Mouse (Mus musculus) right cerebral cortex, postnatal 14 days (tissue): ENCODE measurements at regions not wholly inside any gene's neighbourhood (a gene's known extent, or its start where the extent isn't known, plus 50 kb on each side); places are given as distances from the start of the nearest gene placed in this dataset.

Experiments
- DNase-seq: peaks from one replicate; pipeline ENCODE4 v3.0.0; 2022

DNA sequence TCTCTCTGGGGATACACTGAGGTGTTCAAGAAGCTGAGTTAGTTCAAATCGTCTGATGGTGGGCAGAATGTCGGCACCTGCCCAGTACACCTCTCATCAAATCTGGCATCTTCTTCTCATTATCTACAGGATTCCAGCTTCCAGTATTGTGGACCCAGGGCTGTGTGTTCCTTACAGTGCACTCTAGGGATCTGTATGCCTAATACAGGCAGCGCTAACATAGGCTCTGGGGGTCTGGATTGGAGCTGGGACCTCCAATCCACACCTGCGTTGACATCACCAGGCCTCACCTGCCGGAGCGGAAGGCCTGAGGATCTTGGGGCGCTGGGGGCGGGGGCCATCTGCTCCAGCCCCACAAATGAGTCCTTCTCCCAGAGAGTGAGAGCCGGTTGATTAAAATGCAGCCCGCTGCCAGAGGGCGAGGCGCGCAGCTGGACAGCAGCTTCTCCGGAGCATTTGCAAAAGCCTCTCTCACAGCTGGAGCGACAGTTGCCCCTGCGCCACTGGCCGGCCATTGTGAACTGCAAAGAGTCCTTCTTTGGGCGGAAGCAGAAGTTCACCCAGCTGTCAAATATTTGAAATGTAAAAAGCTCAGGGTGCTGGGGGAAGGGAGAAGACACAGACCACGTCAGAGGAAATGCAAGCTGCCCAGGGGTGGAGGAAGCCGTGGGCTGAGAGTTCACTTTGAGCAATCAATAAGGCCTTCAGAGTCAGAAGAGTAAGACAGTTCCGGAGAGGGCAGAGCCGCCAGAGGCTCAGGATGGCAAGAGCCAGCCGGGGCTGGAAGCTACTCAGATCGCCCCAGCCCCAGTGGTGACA, 347.0 kb downstream of the Rnf144a start:
- DNase-seq = peak; percentile 22

DNA sequence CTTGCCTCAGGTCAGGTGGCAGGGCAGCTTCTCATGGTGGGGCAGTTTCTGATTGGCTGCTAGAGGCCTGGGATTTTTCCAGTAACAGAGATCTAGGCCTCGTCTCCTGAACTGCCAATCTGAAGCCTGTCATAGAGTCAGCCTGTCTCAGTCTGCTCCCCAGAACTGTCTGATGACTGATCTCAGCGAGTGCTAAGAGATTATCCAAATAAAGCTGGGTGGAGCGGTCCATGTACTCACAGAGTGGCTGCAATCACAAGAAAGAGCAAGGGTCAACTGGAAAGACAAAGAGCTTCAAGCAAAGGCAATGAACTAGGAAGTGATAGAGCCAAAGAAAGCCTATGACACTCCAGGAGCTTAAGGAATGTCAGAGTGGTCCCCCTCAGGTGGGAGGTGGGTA, 354.7 kb downstream of the Rnf144a start:
- DNase-seq = no peak

DNA sequence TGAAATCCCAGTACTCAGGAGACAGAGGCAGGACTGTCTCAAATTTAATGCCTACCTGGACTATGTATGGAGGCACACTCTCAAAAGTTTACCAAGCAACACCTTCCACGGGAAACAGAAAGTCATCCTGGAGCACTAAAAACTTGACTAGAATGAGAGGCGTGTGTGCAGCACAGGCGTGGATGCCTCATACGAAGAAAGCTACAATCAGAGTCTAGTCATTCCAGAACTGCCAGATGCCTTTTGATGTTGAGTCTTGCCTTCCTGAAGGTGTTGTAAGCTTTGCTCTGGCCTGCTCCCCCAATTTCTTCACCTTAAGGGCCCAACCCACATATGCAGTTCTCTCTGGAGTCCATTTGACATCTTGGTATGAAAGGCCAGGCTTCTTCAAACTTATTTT, 356.0 kb downstream of the Rnf144a start:
- DNase-seq = no peak

DNA sequence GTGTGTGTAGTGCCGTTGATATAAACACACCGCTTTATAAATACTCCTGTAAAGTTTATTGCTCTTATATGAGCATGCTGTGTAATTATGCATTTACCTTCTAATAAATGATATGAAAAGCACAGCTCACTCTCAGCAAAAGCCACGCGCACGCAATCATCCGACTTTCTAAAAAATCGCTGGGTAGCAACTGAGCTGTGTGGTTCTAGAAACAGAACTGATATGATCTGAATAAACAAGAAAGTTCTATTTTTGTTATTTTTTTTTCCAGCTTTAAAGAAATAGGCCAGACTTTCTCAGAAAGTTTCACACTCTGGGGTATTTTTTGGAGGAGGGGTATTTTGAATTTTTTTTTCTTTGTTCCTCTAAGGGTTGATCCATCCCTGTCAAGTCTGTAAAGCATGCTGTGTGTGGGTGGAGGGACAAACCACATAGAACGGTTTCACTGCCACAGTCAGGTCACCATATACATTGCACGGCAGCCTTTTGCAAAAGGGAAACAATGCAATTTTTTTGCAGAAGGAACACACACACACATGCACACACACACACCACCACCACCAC, 357.5 kb downstream of the Rnf144a start:
- DNase-seq = no peak

DNA sequence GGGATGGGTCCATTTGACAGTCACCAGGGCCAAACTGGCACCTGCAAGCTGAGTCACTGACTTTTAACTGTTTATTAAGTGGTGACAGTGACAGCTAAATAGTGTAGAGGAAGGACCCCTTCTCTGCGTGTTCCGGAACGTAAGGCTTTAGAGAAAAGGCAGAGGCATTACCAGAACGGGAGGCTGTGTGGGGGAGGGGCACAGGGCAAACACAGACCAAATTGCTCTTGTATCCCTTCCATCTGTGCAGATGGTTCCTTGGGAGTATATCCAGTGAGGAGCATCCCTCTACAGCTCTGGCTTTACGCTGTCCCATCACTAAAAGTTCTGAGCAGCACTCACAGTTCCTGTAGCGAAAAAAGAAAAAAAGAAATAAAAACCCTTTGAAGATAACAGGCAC, 368.1 kb downstream of the Rnf144a start:
- DNase-seq = no peak

DNA sequence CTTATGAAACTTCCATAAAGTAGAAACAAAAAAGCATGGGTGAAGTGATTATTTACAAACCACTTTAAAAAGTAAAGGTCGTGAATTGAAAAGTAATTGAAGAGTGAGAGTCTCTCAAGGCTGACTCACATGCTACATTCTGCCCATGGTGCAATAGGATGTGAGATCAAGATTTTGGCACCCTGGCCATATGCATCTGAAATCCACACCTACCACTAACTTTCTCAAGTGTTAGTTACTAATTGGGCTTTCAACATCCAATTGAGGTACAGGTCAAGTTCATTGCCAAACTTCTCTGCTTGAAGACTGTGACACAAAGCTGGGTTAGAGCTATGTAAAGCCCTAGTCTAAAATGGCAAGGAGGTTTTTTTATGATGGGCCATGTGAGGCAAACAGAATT, 369.7 kb downstream of the Rnf144a start:
- DNase-seq = no peak

DNA sequence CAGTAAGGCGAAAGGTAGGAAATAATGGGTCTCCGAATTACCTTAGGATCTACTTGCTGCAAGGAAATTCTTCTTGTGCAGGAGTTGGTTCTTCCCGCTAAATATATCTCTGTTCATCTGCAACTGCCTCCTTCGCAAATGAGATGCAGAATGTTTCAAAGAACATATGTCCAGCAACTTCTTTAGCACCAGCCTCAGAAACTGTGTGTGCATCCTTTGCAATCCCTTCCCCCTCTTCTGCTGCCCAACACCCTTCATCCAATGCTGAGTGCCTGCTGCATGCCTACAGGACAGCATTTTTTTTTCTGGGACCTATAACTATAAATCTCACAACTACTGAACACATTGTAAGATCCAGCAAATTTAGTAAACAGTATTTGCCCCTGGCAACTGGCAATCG, 402.1 kb downstream of the Rnf144a start:
- no peak for DNase-seq

DNA sequence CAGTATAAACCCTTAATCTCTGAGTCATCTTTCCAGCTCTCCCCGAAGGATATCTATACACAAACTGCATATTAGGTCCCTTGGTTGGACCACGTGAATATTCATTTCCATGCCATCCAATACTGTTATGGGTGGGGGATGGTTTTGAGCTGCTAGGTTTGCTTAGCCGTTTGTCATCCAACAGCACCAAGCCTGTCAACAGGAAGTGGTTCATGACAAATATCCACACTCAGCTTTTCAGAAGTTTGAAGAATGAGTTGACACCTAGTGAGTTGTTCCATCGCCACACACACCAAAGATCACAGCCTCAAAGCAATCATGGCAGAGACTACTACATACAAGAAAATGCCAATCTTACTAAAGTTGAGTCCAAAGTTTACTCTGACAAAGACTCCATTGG, 421.0 kb downstream of the Rnf144a start:
- no peak for DNase-seq

DNA sequence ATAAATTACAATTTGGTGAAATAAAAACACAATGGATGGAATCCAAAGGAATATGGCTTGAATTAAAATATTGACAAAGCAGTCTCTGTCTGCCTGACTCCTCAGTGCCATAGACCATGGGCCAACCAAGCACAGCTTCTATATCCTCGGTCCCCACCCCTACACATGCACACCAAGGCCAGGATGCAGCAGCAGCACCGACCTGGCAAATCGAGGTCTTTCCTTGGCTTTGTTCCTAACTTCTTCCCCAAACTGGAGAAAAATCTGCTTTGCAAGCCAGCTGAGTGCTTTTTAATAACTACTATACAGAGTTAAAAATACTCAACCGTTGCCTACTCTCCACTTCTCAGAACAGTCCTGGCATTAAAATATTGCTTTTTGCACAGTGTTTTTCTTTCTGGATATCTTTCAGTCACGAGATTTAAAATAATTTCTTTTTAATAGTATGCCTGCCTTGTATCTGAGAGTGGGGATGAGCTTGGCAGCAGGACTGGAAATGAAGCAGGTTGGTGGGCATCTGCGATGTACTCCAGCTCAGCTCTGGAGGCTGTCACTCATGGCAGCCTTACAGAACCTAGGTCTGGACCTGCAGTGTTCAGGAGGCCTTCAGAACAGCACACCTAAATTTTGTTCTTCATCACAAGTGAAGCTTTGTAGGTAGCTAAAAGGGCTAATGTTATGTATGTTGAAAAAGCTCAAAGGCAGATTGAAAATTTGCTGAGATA, 423.1 kb downstream of the Rnf144a start:
- no peak for DNase-seq

DNA sequence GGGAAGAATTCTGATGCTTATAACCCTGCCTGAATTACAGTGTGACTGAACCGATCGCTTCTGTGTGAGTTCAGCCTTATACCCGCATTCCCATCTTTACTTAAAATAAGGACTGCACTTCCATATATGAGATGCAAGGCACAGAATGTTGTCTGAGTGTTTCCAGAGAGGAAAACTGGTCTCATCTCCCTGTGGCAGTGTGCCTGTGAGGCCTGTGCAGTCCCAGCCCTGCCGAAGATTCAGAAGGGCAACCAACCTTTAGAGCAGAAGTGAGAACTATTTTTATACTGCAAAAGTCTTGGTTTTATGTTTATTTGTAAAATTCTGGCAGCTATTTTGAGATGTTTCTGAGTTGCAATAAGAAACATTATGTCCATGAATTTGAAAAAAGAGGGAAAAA, 432.5 kb downstream of the Rnf144a start:
- DNase-seq = no peak

DNA sequence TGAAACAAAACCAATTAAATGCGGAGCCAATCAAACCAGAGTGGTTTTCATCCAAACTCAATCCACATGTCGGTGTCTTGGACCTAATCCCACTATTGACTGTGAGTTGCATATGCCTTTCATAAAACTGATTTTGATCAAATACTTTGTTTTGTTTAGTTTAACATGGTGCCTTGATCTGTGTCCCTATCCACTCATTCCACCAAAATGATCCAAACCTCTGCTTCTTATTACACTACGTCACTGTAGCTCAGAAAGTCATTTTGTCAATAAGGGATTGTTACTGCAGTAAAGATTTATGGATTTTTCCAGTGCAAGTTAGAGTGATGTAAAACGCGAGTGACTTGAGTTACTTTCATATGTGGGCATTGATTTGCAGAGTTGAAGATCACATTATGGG, 436.7 kb downstream of the Rnf144a start:
- DNase-seq = no peak

DNA sequence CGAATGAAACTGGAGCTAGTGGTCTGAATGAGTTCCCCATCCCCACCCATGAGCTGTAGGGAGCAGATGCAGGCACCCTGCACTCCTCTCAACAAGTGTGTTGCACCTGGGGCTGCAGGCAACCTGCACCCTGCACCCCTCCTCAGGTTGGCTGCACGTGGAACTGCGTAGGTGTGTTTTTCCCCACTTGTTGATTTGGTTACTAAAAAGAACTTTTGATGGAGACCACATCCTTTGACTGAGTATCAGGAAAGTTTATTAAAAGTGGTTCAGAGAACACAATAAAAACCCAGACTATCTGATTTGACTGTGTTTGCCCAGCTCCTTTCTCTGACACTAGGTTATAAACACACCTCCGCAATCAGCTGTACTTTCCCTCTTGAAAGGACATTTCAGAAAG, 456.5 kb downstream of the Rnf144a start:
- no peak for DNase-seq

DNA sequence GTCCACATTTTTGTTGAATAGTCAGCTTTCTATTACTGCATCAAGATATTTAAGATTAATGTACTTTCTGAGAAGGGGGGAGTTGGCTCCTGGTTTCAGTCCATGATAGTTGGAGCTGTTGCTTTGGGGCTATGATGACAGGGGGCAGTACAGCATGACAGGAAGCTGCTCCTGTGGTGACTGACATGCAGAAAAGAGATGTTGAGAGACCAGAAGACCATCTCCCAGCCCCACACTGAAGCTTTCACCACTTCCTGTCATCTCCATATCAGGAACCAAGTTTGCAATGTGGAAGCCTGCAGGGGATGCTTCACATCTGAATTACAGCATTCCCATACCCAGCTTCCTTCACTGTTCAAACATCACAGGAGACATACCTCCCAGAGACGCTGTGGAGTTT, 457.5 kb downstream of the Rnf144a start:
- no peak for DNase-seq

DNA sequence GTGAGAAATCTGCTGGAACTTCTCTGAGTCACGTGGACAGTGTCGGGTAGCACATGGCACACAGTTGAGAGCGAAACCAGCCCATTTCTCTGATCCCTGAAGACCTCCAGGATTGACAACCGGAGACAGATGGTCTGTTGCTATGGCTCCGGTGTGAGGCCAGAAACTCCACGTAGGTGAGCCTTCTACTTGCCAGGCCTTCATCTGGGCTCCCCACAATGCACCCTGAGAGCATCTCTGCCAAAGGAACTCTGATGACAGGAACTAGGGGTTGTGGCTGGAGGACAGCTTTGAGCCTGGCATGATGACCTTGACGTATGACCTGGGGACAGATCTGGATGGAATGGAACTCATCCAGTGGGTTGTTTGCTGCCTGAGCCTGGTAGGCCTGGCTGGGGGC, 467.9 kb downstream of the Rnf144a start:
- DNase-seq = no peak

DNA sequence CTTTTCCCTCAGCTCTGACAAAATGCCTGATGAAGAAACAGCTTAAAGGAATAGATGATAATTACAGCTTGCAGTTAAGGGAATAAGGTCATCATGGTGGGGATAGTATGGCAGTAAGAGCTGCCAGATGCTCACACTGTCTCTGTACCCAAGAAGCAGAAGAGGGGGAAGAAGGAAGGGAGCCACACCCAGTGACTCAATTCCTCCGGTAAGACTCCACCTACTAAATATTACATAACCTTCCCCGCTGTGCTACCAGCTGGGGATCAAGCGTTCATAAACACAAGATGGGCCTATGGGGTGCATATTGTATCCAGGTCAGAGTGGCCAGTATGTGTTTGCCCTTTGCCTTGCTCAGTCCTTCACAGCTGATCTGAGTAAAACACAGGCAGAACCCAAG, 468.9 kb downstream of the Rnf144a start:
- DNase-seq = no peak

DNA sequence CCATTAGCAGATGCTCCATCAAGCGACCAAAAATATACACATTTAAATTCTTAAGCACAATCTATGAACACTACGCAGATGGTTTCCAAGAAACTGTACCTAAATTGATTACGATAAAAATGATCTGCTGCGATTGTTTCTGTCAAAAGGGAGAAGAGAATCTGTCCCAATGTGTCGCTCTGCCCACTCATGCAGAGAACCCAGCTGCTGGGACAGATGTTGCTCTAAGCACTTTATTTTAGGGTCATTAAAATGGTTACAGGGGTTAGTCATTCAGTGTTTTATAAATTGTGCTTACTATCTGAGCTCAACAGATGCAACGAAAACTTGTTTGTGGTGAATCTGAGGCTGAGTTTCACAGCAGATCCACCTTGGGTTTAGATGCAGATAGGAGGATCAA, 476.2 kb downstream of the Rnf144a start:
- no peak for DNase-seq

DNA sequence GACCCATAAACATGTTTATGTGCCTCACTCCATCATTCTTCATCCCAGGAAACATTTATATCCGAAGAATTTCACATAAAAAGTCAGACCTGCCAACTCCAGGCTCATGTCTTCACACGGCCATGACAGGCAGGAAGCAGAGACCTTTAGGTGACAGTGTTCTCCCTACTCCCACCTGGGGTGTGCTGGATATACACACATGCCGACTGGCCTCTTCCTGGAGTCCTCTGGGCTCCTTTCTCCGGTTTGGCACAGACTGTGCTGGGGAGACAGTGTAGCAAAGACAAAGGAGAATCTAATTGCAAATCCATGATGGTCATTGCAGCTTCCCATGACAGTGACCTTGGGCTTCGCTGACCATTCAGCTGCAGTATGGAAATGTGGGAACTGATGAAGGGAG, 480.1 kb downstream of the Rnf144a start:
- DNase-seq = no peak

DNA sequence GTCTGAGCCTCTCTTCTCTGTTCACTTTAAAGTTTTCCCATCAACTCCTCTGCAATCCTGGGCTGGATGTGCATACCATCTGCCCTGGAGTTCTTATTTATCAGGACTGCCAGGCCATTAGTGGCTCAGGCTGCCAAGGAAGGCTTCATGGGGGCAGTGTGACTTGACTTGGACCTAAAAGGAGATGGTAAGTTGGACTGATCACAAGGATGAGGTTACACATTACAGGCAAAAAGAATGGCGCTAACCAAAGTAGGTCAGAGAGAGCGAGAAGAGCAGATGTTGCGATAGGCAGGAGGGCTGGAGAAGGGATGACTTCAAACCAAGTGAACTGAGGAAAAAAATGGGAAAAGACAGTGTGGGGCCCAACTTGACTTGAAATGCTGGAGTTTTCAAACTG, 480.5 kb downstream of the Rnf144a start:
- no peak for DNase-seq

DNA sequence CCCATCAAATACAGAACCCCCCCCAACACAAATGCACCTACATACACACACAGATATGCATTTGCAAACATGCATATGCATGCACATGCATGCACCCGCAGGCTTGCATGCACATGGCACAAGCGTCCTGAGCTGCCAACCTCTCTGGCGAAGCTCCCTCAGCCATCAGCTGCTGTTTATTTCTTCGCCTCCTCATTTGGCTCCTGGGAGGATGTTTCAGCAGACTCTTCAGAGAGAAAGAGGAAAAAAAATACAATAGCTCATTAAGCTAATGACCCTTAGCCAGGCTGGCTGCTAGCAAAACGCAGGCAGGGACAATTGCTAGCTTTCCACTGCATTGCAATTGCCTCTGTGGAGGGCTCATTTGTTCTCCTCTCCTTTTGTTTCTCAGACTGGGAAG, 488.7 kb downstream of the Rnf144a start:
- no peak for DNase-seq

DNA sequence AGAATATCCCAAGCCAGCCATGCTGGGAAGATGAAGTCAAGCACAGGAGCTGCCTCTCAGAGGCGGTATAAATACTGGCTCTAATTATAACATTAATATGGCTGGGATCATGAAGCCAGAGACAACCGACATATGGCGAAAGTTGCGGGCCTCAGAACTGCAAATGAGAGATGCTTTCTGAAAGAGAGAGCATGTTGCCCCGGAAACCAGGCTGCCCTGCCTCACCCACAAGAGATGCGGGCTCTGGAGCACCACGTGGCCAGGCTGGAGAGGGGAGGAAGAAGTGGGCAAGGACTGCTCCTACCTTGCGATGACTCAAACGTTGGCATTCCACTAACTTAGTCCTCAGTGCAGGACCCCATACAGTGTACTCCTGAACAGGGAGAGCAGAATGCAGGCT, 490.5 kb downstream of the Rnf144a start:
- DNase-seq = peak; percentile 39

DNA sequence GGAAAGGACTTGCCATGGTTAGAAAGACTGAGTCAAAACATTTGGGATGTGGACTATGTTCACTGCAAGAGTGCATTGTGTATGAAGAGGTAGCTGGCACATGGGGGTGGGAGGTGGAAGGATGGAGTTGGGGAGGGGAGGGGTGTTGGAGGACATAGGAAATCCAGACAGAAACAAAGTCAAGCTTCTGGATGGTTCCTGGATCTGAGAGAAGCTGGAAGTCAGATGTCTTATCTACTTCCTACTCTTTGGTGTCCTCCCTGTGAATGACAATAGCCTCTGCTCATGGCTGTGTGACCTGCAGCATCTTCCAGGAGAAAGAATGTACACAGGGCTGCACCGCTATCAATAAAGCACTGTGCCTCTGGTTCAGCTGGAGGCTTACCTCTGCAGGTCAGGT, 491.3 kb downstream of the Rnf144a start:
- no peak for DNase-seq

DNA sequence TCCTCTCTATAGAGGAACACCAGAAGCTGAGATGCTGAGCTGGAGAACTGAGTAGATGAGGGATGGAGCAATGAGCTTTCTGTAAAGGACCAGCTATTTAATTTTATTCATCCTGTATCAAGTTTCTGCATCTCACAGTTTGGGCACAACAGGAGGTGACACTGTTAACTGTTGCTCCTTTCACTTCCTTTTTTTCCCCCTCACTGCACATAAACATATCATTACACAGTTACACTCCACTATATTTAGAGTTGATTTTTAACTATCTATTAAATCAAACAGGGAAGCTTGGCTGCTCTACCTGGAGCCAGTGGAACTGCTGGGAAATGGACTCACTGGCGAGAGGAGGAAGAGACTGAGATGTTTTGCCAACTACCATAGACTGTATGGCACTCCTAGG, 509.4 kb downstream of the Rnf144a start:
- no peak for DNase-seq

DNA sequence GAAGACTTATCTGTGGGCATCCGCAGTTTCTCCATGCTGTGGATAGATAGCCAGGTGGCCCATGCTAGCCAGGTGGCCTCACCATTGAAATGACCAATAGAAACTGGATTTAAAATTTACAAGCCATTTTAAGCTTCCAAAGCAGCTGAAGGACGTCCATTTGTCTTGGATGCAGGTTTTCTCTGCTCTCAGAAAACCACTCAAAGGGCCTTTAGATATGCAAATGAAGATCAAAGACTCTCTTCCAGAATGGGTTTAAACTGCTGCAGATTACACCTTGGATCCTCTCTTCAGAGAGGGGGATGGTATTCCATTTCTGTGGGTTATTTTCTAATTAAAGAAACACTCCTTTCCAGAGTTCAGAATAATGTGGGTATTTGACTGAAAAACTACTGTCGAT, 518.5 kb downstream of the Rnf144a start:
- no peak for DNase-seq

DNA sequence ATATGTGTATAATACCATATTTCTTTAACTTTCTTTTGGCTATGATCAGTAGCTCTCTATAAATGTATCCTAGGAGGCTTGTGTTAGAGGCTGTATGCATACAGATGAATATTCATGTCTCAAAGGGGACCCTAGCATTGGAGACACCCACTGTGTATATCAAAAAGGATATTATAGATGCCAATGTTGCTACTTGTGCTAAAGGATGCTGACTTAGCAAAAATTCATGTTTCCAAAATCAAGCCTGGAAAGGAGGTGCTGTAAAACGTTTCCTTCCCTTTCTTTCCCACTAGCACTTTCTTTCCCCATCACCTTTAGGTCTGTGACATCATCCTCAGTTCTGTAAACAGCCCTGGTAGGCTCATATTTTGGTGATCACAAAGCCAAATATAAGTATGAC, 519.4 kb downstream of the Rnf144a start:
- no peak for DNase-seq
